8 mouse cellular contexts compared by ENCODE assay signal in genomic region chr10:127641861-127642771, GRCm38 (mm10). TPM values are rescaled to one million over a fixed set of nuclear protein-coding genes. Genes with fewer than 3 reads are reported as not detected.
DNase-seq lines count a peak whose midpoint lies in the region; ATAC-seq lines count a peak whose summit lies in the region.

No protein-coding gene starts in this region.

- no peaks in the 10 kb centered on the region for H3K9me3 ChIP-seq in hindbrain, embryonic 15.5 days

- peaks cover 26% of the 10 kb centered on the region for H3K27me3 ChIP-seq in hindbrain, embryonic 15.5 days

- no peaks in the 10 kb centered on the region for H3K36me3 ChIP-seq in hindbrain, embryonic 15.5 days

- DNase-seq in T-cell, adult 2 months (ENCODE audit: low spot score), result peak; percentile 81
- DNase-seq in cerebellum, postnatal 25 days, result peak; percentile 91 to 97
- peak; percentile 91 for DNase-seq in gastrocnemius, adult 18-20 months (ENCODE audit: low spot score)
- peak; percentile 89 for DNase-seq in left cerebral cortex, postnatal 14 days (ENCODE audit: low spot score in 2 of 2)
- DNase-seq in right cerebral cortex, postnatal 14 days, result peak; percentile 94
- peak; percentile 91 for DNase-seq in urinary bladder, postnatal 25 days (ENCODE audit: low spot score)

- H3K4me3 ChIP-seq in hindbrain, embryonic 15.5 days, result peak overlapping the region; percentile 38

- ATAC-seq in hindbrain, embryonic 15.5 days (ENCODE audit: low FRiP score, low read depth), result peak; percentile 81
- ATAC-seq in megakaryocyte progenitor cell, adult 5-6 weeks (replicated peaks; ENCODE audit: poor library complexity), result peak; percentile 54

- 8% methylated on average over 19 of the region's 19 CpGs for WGBS in hindbrain, embryonic 15.5 days

- intact Hi-C loops in left cerebral cortex, postnatal 14 days (cut with DNase I), result loop anchor here (2.0 to 5.0 kb wide), 2 partner anchors 35 to 93 kb away; no protein-coding TSS in a partner anchor

- H3K27ac ChIP-seq in hindbrain, embryonic 15.5 days (replicated peaks), result peak overlapping the region; percentile 63

- peaks cover 20% of the 10 kb centered on the region for H3K4me1 ChIP-seq in hindbrain, embryonic 15.5 days (replicated peaks)

- peak overlapping the region; percentile 58 for H3K4me2 ChIP-seq in hindbrain, embryonic 15.5 days

- no peak overlapping the region for H3K9ac ChIP-seq in hindbrain, embryonic 15.5 days

RNA-seq across cellular contexts. Expression of gene Stat6, which starts 0.7 kb away (rescaled TPM):
- 10 to 100 TPM; 16.0 to 17.9 TPM for total RNA-seq in gastrocnemius, adult 18-20 months (2021)
- polyA plus RNA-seq in hindbrain, embryonic 15.5 days (2015; fragmentation: Nextera tagmentation; extraction: Ambion mirVana), result 6.2 and 6.3 TPM in 2 replicates
- 1 to 10 TPM; 8.6 to 10.0 TPM for total RNA-seq in left cerebral cortex, postnatal 14 days (2021)
- total RNA-seq in megakaryocyte progenitor cell, adult 5-6 weeks (2015), result 27.3 and 29.6 TPM in 2 replicates
- 38.9 and 42.7 TPM in 2 replicates for total RNA-seq in megakaryocyte progenitor cell, adult 5-6 weeks (2017)

RNA-seq across cellular contexts. Expression of gene Lrp1, which starts 21.2 kb away (rescaled TPM):
- 10 to 100 TPM; 40.8 to 43.4 TPM for total RNA-seq in gastrocnemius, adult 18-20 months (2021)
- 102 and 114 TPM in 2 replicates for polyA plus RNA-seq in hindbrain, embryonic 15.5 days (2015; fragmentation: Nextera tagmentation; extraction: Ambion mirVana)
- 100 to 1,000 TPM; 285 to 305 TPM for total RNA-seq in left cerebral cortex, postnatal 14 days (2021)
- total RNA-seq in megakaryocyte progenitor cell, adult 5-6 weeks (2015), result 9.8 and 10.0 TPM in 2 replicates
- total RNA-seq in megakaryocyte progenitor cell, adult 5-6 weeks (2017), result 4.5 and 7.3 TPM in 2 replicates

RNA-seq across cellular contexts. Expression of gene Nemp1, which starts 24.6 kb away (rescaled TPM):
- total RNA-seq in gastrocnemius, adult 18-20 months (2021), result 1 to 10 TPM; 2.5 to 2.7 TPM
- 3.1 and 3.4 TPM in 2 replicates for polyA plus RNA-seq in hindbrain, embryonic 15.5 days (2015; fragmentation: Nextera tagmentation; extraction: Ambion mirVana)
- 1 to 10 TPM; 3.9 to 4.6 TPM for total RNA-seq in left cerebral cortex, postnatal 14 days (2021)
- total RNA-seq in megakaryocyte progenitor cell, adult 5-6 weeks (2015), result 15.7 and 19.8 TPM in 2 replicates
- total RNA-seq in megakaryocyte progenitor cell, adult 5-6 weeks (2017), result 17.8 and 25.3 TPM in 2 replicates

RNA-seq across cellular contexts. Expression of gene Nab2, which starts 26.3 kb away (rescaled TPM):
- 1 to 10 TPM; 3.4 to 3.5 TPM for total RNA-seq in gastrocnemius, adult 18-20 months (2021)
- polyA plus RNA-seq in hindbrain, embryonic 15.5 days (2015; fragmentation: Nextera tagmentation; extraction: Ambion mirVana), result 2.5 and 2.7 TPM in 2 replicates
- 10 to 100 TPM; 35.2 to 40.7 TPM for total RNA-seq in left cerebral cortex, postnatal 14 days (2021)
- 2.4 and 2.6 TPM in 2 replicates for total RNA-seq in megakaryocyte progenitor cell, adult 5-6 weeks (2015)
- total RNA-seq in megakaryocyte progenitor cell, adult 5-6 weeks (2017), result 3.4 and 5.2 TPM in 2 replicates

Comparison
In these comparisons a context has a peak if more than half of its experiments do, and no peak if none do; other contexts are left out.
1. Peak in every context shown above with its lines: DNase-seq, ATAC-seq, H3K4me3 ChIP-seq and H3K27ac ChIP-seq.
2. RNA of gene Lrp1, which starts 21.2 kb away (total RNA-seq): 285 to 305 TPM in left cerebral cortex, postnatal 14 days; 40.8 to 43.4 TPM in gastrocnemius, adult 18-20 months and 4.5 to 10.0 TPM in megakaryocyte progenitor cell, adult 5-6 weeks; every median in the first group is over 4 times any median in the second.